Mouse (Mus musculus): ENCODE measurements around the gene Nppb. TPM values are rescaled to one million over a fixed set of nuclear protein-coding genes. Genes with fewer than 3 reads are reported as not detected.

The Nppb gene
- polyA plus RNA-seq, 2 experiments, result not detected

DNA sequence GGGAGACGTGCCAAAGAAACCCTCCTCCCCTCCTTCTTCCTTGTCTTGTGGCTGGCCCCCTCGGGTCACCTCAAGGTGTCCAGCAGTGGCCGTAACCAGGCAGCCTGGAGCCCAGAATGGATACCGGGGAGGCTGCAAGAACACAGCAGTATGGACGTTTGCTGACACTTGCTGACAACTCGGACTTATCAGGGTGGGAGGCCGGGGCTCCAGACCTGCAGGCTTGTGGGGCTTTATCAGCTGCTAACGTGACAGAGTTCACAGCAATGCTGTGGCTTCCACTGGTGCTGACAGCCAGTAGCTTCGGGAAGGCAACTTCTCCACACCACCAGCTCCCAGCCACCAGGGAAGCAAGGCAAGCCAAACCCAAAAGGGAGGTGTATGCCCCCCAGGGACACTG is 16.3 kb upstream of the Nppb start:
- Histone ChIP-seq H3K4me2 (ENCODE audit: low read depth) (no peak overlapping the region), H3K27me3 (ENCODE audit: control insufficient read depth, insufficient read depth, low read length) (no peaks in the 10 kb centered on the region), H3K9me3 (ENCODE audit: control insufficient read depth, low read length) (no peaks in the 10 kb centered on the region), H3K27ac (no peak overlapping the region), H3K9ac (replicated peaks) (no peak overlapping the region), H3K4me1 (replicated peaks; ENCODE audit: control insufficient read depth in 2 of 2, insufficient read depth in 2 of 2, low read length in 1 of 2) (no peaks in the 10 kb centered on the region), H3K4me3 (ENCODE audit: insufficient read depth in 1 of 2, low read depth in 2 of 2, low read length in 2 of 2) (no peak overlapping the region), H3K36me3 (replicated peaks; ENCODE audit: control insufficient read depth, insufficient read depth, low read depth) (no peaks in the 10 kb centered on the region)
- TF ChIP-seq EP300 (IDR thresholded peaks at IDR 0.05; ENCODE audit: low read depth) (no peak), CTCF (IDR thresholded peaks at IDR 0.05; ENCODE audit: low read depth) (no peak)
- DNase-seq (ENCODE audit: low read depth in 3 of 3, low spot score in 3 of 3) (no peak), ATAC-seq (ENCODE audit: insufficient read depth) (no peak)
- WGBS (ENCODE audit: insufficient replicate concordance), result 20% methylated on average over 9 of the region's 9 CpGs

DNA sequence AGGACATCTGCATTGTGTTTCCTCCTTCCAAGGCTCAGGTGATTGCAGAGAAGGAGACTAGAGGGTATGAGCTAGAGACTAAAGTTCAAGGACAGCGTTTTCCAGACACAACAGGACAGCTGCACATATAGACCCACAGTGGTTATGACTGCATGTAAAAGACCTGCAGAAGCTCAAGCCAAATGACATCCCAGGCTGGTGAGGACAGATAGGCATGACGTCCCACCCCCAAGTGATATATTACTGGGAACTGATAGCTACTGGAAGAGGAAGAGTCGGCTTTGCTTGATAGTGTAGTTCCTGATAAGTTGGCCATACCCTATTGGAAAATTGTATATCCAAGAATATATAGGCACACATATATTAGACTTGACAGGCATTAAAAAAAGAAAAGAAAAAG is 9.4 kb upstream of the Nppb start:
- H3K27ac ChIP-seq, result no peak overlapping the region
- DNase-seq (ENCODE audit: low read depth in 3 of 3, low spot score in 3 of 3), result no peak
- no peak overlapping the region for H3K9ac ChIP-seq (replicated peaks)
- TF ChIP-seq EP300 (IDR thresholded peaks at IDR 0.05; ENCODE audit: low read depth) (no peak), CTCF (IDR thresholded peaks at IDR 0.05; ENCODE audit: low read depth) (no peak)
- no peak overlapping the region for H3K4me3 ChIP-seq (ENCODE audit: insufficient read depth in 1 of 2, low read depth in 2 of 2, low read length in 2 of 2)
- ATAC-seq (ENCODE audit: insufficient read depth), result no peak
- peaks cover 0 to 5% of the 10 kb centered on the region in 2 experiments; a peak in 1 of 4 replicates for H3K4me1 ChIP-seq (replicated peaks; ENCODE audit: control insufficient read depth in 2 of 2, insufficient read depth in 2 of 2, low read length in 1 of 2)
- no peak overlapping the region for H3K4me2 ChIP-seq (ENCODE audit: low read depth)
- 25% methylated on average over 3 of the region's 3 CpGs for WGBS (ENCODE audit: insufficient replicate concordance)
- no peaks in the 10 kb centered on the region for H3K36me3 ChIP-seq (replicated peaks; ENCODE audit: control insufficient read depth, insufficient read depth, low read depth)
- no peaks in the 10 kb centered on the region for H3K27me3 ChIP-seq (ENCODE audit: control insufficient read depth, insufficient read depth, low read length)
- no peaks in the 10 kb centered on the region for H3K9me3 ChIP-seq (ENCODE audit: control insufficient read depth, low read length)

DNA sequence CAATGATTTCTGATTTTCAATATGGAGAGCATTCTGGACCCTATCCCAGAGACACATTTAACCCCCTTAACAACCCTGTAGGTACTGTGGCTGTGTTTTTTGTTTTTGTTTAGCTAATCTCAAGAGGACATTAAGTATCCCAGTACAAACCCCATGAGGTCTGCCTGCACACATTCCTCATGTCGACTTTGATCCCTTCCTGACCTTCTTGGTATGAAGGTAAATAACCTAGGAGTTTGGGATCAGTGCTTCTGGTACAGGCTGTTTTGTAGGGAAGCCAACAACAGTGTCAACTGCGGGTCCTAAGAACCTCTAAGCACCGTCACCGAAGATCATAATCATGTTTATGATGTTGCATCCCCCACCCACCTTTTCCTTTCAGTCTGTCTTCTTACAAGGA is 7.9 kb upstream of the Nppb start:
- no peak overlapping the region for H3K27ac ChIP-seq
- ATAC-seq (ENCODE audit: insufficient read depth), result no peak
- no peak overlapping the region for H3K4me2 ChIP-seq (ENCODE audit: low read depth)
- no peaks in the 10 kb centered on the region for H3K9me3 ChIP-seq (ENCODE audit: control insufficient read depth, low read length)
- WGBS (ENCODE audit: insufficient replicate concordance), result 55% methylated on average over 4 of the region's 4 CpGs
- no peak overlapping the region for H3K9ac ChIP-seq (replicated peaks)
- no peaks in the 10 kb centered on the region for H3K27me3 ChIP-seq (ENCODE audit: control insufficient read depth, insufficient read depth, low read length)
- H3K36me3 ChIP-seq (replicated peaks; ENCODE audit: control insufficient read depth, insufficient read depth, low read depth), result no peaks in the 10 kb centered on the region
- no peak for DNase-seq (ENCODE audit: low read depth in 3 of 3, low spot score in 3 of 3)
- TF ChIP-seq CTCF (IDR thresholded peaks at IDR 0.05; ENCODE audit: low read depth), result no peak
- no peak for TF ChIP-seq EP300 (IDR thresholded peaks at IDR 0.05; ENCODE audit: low read depth)
- no peak overlapping the region for H3K4me3 ChIP-seq (ENCODE audit: insufficient read depth in 1 of 2, low read depth in 2 of 2, low read length in 2 of 2)
- H3K4me1 ChIP-seq (replicated peaks; ENCODE audit: control insufficient read depth in 2 of 2, insufficient read depth in 2 of 2, low read length in 1 of 2), result peaks cover 0 to 5% of the 10 kb centered on the region in 2 experiments; a peak in 1 of 4 replicates

GRCm38 (mm10) chr4:147978391-147978790 is 7.2 kb upstream of the Nppb start:
- ATAC-seq (ENCODE audit: insufficient read depth) (no peak), DNase-seq (ENCODE audit: low read depth in 3 of 3, low spot score in 3 of 3) (no peak)
- Histone ChIP-seq H3K4me3 (ENCODE audit: insufficient read depth in 1 of 2, low read depth in 2 of 2, low read length in 2 of 2) (no peak overlapping the region), H3K4me1 (replicated peaks; ENCODE audit: control insufficient read depth in 2 of 2, insufficient read depth in 2 of 2, low read length in 1 of 2) (peaks cover 0 to 5% of the 10 kb centered on the region in 2 experiments; a peak in 1 of 4 replicates), H3K9me3 (ENCODE audit: control insufficient read depth, low read length) (no peaks in the 10 kb centered on the region), H3K9ac (replicated peaks) (no peak overlapping the region), H3K4me2 (ENCODE audit: low read depth) (no peak overlapping the region), H3K27me3 (ENCODE audit: control insufficient read depth, insufficient read depth, low read length) (no peaks in the 10 kb centered on the region), H3K27ac (no peak overlapping the region), H3K36me3 (replicated peaks; ENCODE audit: control insufficient read depth, insufficient read depth, low read depth) (no peaks in the 10 kb centered on the region)
- 69% methylated on average over 6 of the region's 6 CpGs for WGBS (ENCODE audit: insufficient replicate concordance)
- TF ChIP-seq CTCF (IDR thresholded peaks at IDR 0.05; ENCODE audit: low read depth) (no peak), EP300 (IDR thresholded peaks at IDR 0.05; ENCODE audit: low read depth) (no peak)

GRCm38 (mm10) chr4:147979441-147979860 is 6.1 kb upstream of the Nppb start:
- no peaks in the 10 kb centered on the region for H3K9me3 ChIP-seq (ENCODE audit: control insufficient read depth, low read length)
- no peak for ATAC-seq (ENCODE audit: insufficient read depth)
- H3K36me3 ChIP-seq (replicated peaks; ENCODE audit: control insufficient read depth, insufficient read depth, low read depth), result no peaks in the 10 kb centered on the region
- 61% methylated on average over 7 of the region's 7 CpGs for WGBS (ENCODE audit: insufficient replicate concordance)
- no peak for DNase-seq (ENCODE audit: low read depth in 3 of 3, low spot score in 3 of 3)
- peaks cover 0 to 5% of the 10 kb centered on the region in 2 experiments; a peak in 1 of 4 replicates for H3K4me1 ChIP-seq (replicated peaks; ENCODE audit: control insufficient read depth in 2 of 2, insufficient read depth in 2 of 2, low read length in 1 of 2)
- H3K27me3 ChIP-seq (ENCODE audit: control insufficient read depth, insufficient read depth, low read length), result no peaks in the 10 kb centered on the region
- TF ChIP-seq CTCF (IDR thresholded peaks at IDR 0.05; ENCODE audit: low read depth) (no peak), EP300 (IDR thresholded peaks at IDR 0.05; ENCODE audit: low read depth) (no peak)
- H3K4me3 ChIP-seq (ENCODE audit: insufficient read depth in 1 of 2, low read depth in 2 of 2, low read length in 2 of 2), result no peak overlapping the region
- no peak overlapping the region for H3K4me2 ChIP-seq (ENCODE audit: low read depth)
- H3K9ac ChIP-seq (replicated peaks), result no peak overlapping the region
- H3K27ac ChIP-seq, result no peak overlapping the region

All from liver, embryonic 14.5 days (tissue).